Mouse (Mus musculus) liver, embryonic 12.5 days (tissue): ENCODE measurements around the gene Tpcn2. TPM values are rescaled to one million over a fixed set of nuclear protein-coding genes. Genes with fewer than 3 reads are reported as not detected.

Experiments
- ATAC-seq: fragments of 200-750 bp; cut with Nextera tagmentation; 2 replicates; pipeline ENCODE4 v1.8.0; 2017; ENCODE audit warnings: moderate number of reproducible peaks, mild to moderate bottlenecking, moderate library complexity
- H3K27ac ChIP-seq: fragments of 300-500 bp; sonication (generic); 2 replicates; pipeline ENCODE4 v1.5.1; 2016; ENCODE audit warnings: mild to moderate bottlenecking
- H3K27me3 ChIP-seq: fragments of 300-500 bp; sonication (generic); replicated peaks from 2 replicates; pipeline ENCODE4 v1.6.1; 2016; ENCODE audit warnings: mild to moderate bottlenecking, moderate library complexity
- H3K36me3 ChIP-seq: fragments of 300-500 bp; sonication (generic); 2 replicates; pipeline ENCODE4 v1.6.1; 2016; ENCODE audit warnings: mild to moderate bottlenecking, moderate library complexity
- H3K4me1 ChIP-seq: fragments of 300-500 bp; sonication (generic); 2 replicates; pipeline ENCODE4 v1.6.1; 2016
- H3K4me2 ChIP-seq: fragments of 300-500 bp; sonication (generic); 2 replicates; pipeline ENCODE4 v1.6.1; 2016; ENCODE audit warnings: mild to moderate bottlenecking, moderate library complexity
- H3K4me3 ChIP-seq: fragments of 300-500 bp; sonication (generic); 2 replicates; pipeline ENCODE4 v1.5.1; 2016; ENCODE audit warnings: mild to moderate bottlenecking, moderate library complexity
- H3K9ac ChIP-seq: fragments of 300-500 bp; sonication (generic); 2 replicates; pipeline ENCODE4 v1.6.1; 2016; ENCODE audit warnings: mild to moderate bottlenecking, moderate library complexity
- H3K9me3 ChIP-seq: fragments of 300-500 bp; sonication (generic); replicated peaks from 2 replicates; pipeline ENCODE4 v1.6.1; 2016; ENCODE audit warnings: mild to moderate bottlenecking, moderate library complexity
- WGBS: fragments of 180-500 bp; shearing (Covaris S2); methylation state at CpG from one replicate; pipeline ENCODE4 v1.1.7; 2016; ENCODE audit not compliant: insufficient replicate concordance; 5-methylcytosine and 5-hydroxymethylcytosine counted together
- polyA plus RNA-seq: library from polyadenylated mRNA; unstranded; fragments of >200 nt; fragmentation: Nextera tagmentation; extraction: Ambion mirVana; gene quantifications from 2 replicates; pipeline ENCODE4 v1.2.1, GENCODE M21; 2016

Tpcn2 gene
- polyA plus RNA-seq, 1 experiment from 2014 or later: 2.9 TPM

DNA sequence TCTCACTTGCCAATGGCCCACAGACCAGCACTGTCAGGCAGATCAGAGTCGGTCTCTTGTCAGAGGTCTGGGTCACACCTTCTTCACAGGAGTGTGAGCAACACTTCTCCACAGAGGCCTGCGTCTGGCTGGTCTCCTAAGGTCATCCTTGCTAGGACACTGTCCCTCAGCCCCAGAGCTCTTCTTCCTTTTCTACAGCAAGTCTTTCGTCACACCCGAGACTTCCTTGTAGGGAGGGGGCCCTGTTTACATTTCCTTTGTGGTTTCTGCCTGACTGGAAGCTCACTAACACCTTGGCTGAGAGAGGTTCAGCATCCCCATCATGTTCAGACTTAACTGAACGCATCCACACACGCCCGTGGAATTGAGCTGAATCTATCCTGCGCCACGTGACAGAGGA lies 19.6 kb downstream of the Tpcn2 start:
- Histone ChIP-seq H3K36me3 (peaks cover 28% of the 10 kb centered on the region), H3K4me1 (no peaks in the 10 kb centered on the region), H3K4me3 (no peak overlapping the region), H3K9me3 (no peaks in the 10 kb centered on the region), H3K27me3 (no peaks in the 10 kb centered on the region), H3K27ac (no peak overlapping the region), H3K9ac (no peak overlapping the region), H3K4me2 (no peak overlapping the region)
- ATAC-seq: no peak
- WGBS: 56% methylated on average over 9 of the region's 9 CpGs

- no peak overlapping the region for H3K4me2 ChIP-seq
- H3K9me3 ChIP-seq: no peaks in the 10 kb centered on the region
- no peak for ATAC-seq
- H3K27me3 ChIP-seq: no peaks in the 10 kb centered on the region
- no peak overlapping the region for H3K9ac ChIP-seq
- H3K4me1 ChIP-seq: peaks cover 11% of the 10 kb centered on the region
- 81% methylated on average over 1 of the region's 1 CpGs for WGBS
- peaks cover 22% of the 10 kb centered on the region; the same call in 1 of the 2 replicates for H3K36me3 ChIP-seq
- H3K4me3 ChIP-seq: no peak overlapping the region
- H3K27ac ChIP-seq: no peak overlapping the region
Measured at GRCm38 (mm10) chr7:145256092-145256491, 27.7 kb downstream of the Tpcn2 start.

- Histone ChIP-seq H3K4me1 (peaks cover 11% of the 10 kb centered on the region), H3K4me3 (no peak overlapping the region), H3K36me3 (peaks cover 16% of the 10 kb centered on the region; the same call in 1 of the 2 replicates), H3K9ac (no peak overlapping the region), H3K4me2 (no peak overlapping the region), H3K9me3 (no peaks in the 10 kb centered on the region), H3K27ac (no peak overlapping the region), H3K27me3 (no peaks in the 10 kb centered on the region)
- 66% methylated on average over 3 of the region's 3 CpGs for WGBS
- ATAC-seq: no peak
Measured at GRCm38 (mm10) chr7:145253986-145254630, 29.7 kb downstream of the Tpcn2 start.

- H3K4me2 ChIP-seq: no peak overlapping the region
- H3K27me3 ChIP-seq: no peaks in the 10 kb centered on the region
- peak; percentile 71 for ATAC-seq
- H3K36me3 ChIP-seq: peaks cover 16% of the 10 kb centered on the region; the same call in 1 of the 2 replicates
- peaks cover 11% of the 10 kb centered on the region for H3K4me1 ChIP-seq
- no peaks in the 10 kb centered on the region for H3K9me3 ChIP-seq
- H3K9ac ChIP-seq: no peak overlapping the region
- no peak overlapping the region for H3K27ac ChIP-seq
- 12% methylated on average over 8 of the region's 8 CpGs for WGBS
- H3K4me3 ChIP-seq: no peak overlapping the region
Measured at GRCm38 (mm10) chr7:145252715-145253476, 30.9 kb downstream of the Tpcn2 start.

- 70% methylated on average over 9 of the region's 9 CpGs for WGBS
- Histone ChIP-seq H3K27ac (no peak overlapping the region), H3K9me3 (no peaks in the 10 kb centered on the region), H3K4me1 (peaks cover 11% of the 10 kb centered on the region), H3K4me2 (no peak overlapping the region), H3K27me3 (no peaks in the 10 kb centered on the region), H3K36me3 (no peaks in the 10 kb centered on the region), H3K9ac (no peak overlapping the region), H3K4me3 (no peak overlapping the region)
- no peak for ATAC-seq
Measured at GRCm38 (mm10) chr7:145250225-145250624, 33.6 kb downstream of the Tpcn2 start.

GRCm38 (mm10) chr7:145248911-145249310 lies 34.9 kb downstream of the Tpcn2 start:
- WGBS: 37% methylated on average over 2 of the region's 2 CpGs
- Histone ChIP-seq H3K9ac (no peak overlapping the region), H3K4me1 (peaks cover 11% of the 10 kb centered on the region), H3K36me3 (no peaks in the 10 kb centered on the region), H3K9me3 (no peaks in the 10 kb centered on the region), H3K27ac (no peak overlapping the region), H3K4me3 (no peak overlapping the region), H3K27me3 (no peaks in the 10 kb centered on the region), H3K4me2 (no peak overlapping the region)
- no peak for ATAC-seq

- H3K9ac ChIP-seq: no peak overlapping the region
- H3K27me3 ChIP-seq: no peaks in the 10 kb centered on the region
- no peaks in the 10 kb centered on the region for H3K9me3 ChIP-seq
- H3K4me1 ChIP-seq: no peaks in the 10 kb centered on the region
- no peaks in the 10 kb centered on the region for H3K36me3 ChIP-seq
- H3K4me2 ChIP-seq: no peak overlapping the region
- ATAC-seq: no peak
- no peak overlapping the region for H3K4me3 ChIP-seq
- H3K27ac ChIP-seq: no peak overlapping the region
- 11% methylated on average over 9 of the region's 9 CpGs for WGBS
Measured at GRCm38 (mm10) chr7:145242851-145243712, 40.7 kb downstream of the Tpcn2 start.

- ATAC-seq: no peak
- H3K27me3 ChIP-seq: no peaks in the 10 kb centered on the region
- no peak overlapping the region for H3K27ac ChIP-seq
- no peaks in the 10 kb centered on the region for H3K9me3 ChIP-seq
- H3K4me3 ChIP-seq: no peak overlapping the region
- H3K36me3 ChIP-seq: no peaks in the 10 kb centered on the region
- no peak overlapping the region for H3K4me2 ChIP-seq
- no peak overlapping the region for H3K9ac ChIP-seq
- WGBS: 58% methylated on average over 9 of the region's 9 CpGs
- H3K4me1 ChIP-seq: no peaks in the 10 kb centered on the region
Measured at GRCm38 (mm10) chr7:145242028-145242427, 41.8 kb downstream of the Tpcn2 start.

- no peak overlapping the region for H3K4me2 ChIP-seq
- no peak overlapping the region for H3K4me3 ChIP-seq
- no peaks in the 10 kb centered on the region for H3K36me3 ChIP-seq
- H3K4me1 ChIP-seq: no peaks in the 10 kb centered on the region
- H3K9ac ChIP-seq: no peak overlapping the region
- H3K9me3 ChIP-seq: no peaks in the 10 kb centered on the region
- 68% methylated on average over 4 of the region's 4 CpGs for WGBS
- ATAC-seq: no peak
- no peaks in the 10 kb centered on the region for H3K27me3 ChIP-seq
- no peak overlapping the region for H3K27ac ChIP-seq
Measured at GRCm38 (mm10) chr7:145240929-145241328, 42.9 kb downstream of the Tpcn2 start.

GRCm38 (mm10) chr7:145239736-145240505 lies 43.9 kb downstream of the Tpcn2 start:
- WGBS: 68% methylated on average over 8 of the region's 8 CpGs
- Histone ChIP-seq H3K4me1 (no peaks in the 10 kb centered on the region), H3K4me3 (no peak overlapping the region), H3K9ac (no peak overlapping the region), H3K27ac (no peak overlapping the region), H3K27me3 (no peaks in the 10 kb centered on the region), H3K4me2 (no peak overlapping the region), H3K36me3 (no peaks in the 10 kb centered on the region), H3K9me3 (no peaks in the 10 kb centered on the region)
- no peak for ATAC-seq

DNA sequence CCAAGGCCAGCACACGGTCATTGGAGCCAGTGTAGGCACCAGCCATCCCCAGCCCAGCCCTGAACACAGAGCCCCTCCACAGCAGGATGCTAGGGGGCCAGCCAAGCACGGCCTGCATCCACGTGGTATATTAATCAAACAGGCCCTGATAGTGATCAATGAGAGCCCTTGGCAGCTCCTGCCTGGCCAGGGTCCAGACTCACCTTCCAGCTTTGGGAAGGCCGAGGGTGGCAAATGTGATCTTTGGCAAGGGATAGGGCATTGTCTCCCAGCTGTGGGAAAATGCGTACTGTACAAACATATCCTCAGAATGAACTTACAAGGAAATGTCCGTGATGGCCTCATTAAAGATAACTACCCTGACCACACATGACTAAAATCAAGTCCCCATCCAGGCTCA lies 44.7 kb downstream of the Tpcn2 start:
- Histone ChIP-seq H3K36me3 (no peaks in the 10 kb centered on the region), H3K9ac (no peak overlapping the region), H3K27ac (no peak overlapping the region), H3K4me1 (no peaks in the 10 kb centered on the region), H3K27me3 (no peaks in the 10 kb centered on the region), H3K9me3 (no peaks in the 10 kb centered on the region), H3K4me3 (no peak overlapping the region), H3K4me2 (no peak overlapping the region)
- ATAC-seq: no peak
- WGBS: 52% methylated on average over 6 of the region's 6 CpGs
